Mouse (Mus musculus): ENCODE results near the gene Dedd2. TPM values are rescaled to one million over a fixed set of nuclear protein-coding genes. Genes with fewer than 3 reads are reported as not detected.
A peak's percentile ranks its signal among the peaks of the same experiment; 100 is the strongest.

The Dedd2 gene
- polyA plus RNA-seq, 2 experiments = 9.4 to 11.1 TPM

- peak overlapping the region; percentile 99 for H3K4me3 ChIP-seq (replicated peaks; ENCODE audit: low read length)
- WGBS = under 1% methylated on average over 22 of the region's 25 CpGs
- no peaks in the 10 kb centered on the region for H3K9me3 ChIP-seq (ENCODE audit: control insufficient read depth, low read length)
- H3K36me3 ChIP-seq (ENCODE audit: control insufficient read depth, insufficient read depth, low read length) = peaks cover 26% of the 10 kb centered on the region
- no peaks in the 10 kb centered on the region for H3K27me3 ChIP-seq (ENCODE audit: control insufficient read depth, insufficient read depth, low read length)
- H3K27ac ChIP-seq (replicated peaks; ENCODE audit: low read depth, low read length) = peak overlapping the region; percentile 97
- no peak for DNase-seq (ENCODE audit: low spot score)
- no peak for TF ChIP-seq POLR2A (IDR thresholded peaks at IDR 0.05; ENCODE audit: borderline replicate concordance, extremely low read depth, insufficient read depth, insufficient read length)
- no peak for ATAC-seq (ENCODE audit: low FRiP score, low read depth)
- H3K9ac ChIP-seq (ENCODE audit: low read depth, low read length, severe bottlenecking) = peak overlapping the region; percentile 91
- peaks cover 53% of the 10 kb centered on the region for H3K4me1 ChIP-seq (ENCODE audit: control insufficient read depth, insufficient read depth, low read length)
- H3K4me2 ChIP-seq (replicated peaks; ENCODE audit: low read depth, low read length, severe bottlenecking) = peak overlapping the region; percentile 95
Observed at GRCm38 (mm10) chr7:25248846-25249313, 28.5 kb upstream of the Dedd2 start.

DNA sequence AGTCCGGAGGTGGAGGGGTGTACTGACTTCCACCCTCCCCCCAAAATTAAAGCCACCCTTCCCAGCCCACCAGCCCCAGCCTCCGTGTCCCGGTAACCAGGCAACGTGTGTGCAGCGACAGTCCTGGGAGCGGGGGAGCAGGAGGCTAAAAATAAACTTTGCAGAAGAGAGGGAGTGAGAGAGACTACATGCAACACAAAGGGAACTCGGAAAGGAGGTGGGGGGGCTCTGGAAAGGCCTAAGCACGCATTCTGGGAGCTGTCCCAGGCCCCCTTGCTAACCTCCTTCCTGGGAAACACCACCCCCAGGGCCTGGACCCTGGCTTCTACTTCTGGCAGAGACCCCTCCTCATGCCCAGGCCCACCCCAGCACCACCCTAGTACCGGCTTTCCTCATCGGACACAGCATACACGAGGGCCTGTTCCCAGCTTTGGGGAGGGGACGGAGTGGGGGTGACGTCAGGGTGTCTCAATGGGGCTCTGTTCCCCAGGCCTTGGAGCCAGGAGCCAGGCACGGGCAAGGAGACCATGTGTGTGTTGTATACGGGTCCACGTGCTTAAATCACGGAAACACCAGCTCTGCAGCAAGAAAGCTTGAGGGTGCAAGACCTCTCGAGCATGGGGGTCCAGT is 27.7 kb upstream of the Dedd2 start:
- Histone ChIP-seq H3K27me3 (ENCODE audit: control insufficient read depth, insufficient read depth, low read length) (no peaks in the 10 kb centered on the region), H3K9me3 (ENCODE audit: control insufficient read depth, low read length) (no peaks in the 10 kb centered on the region), H3K9ac (ENCODE audit: low read depth, low read length, severe bottlenecking) (peak overlapping the region; percentile 91), H3K4me1 (ENCODE audit: control insufficient read depth, insufficient read depth, low read length) (peaks cover 53% of the 10 kb centered on the region), H3K4me3 (replicated peaks; ENCODE audit: low read length) (peak overlapping the region; percentile 99), H3K4me2 (replicated peaks; ENCODE audit: low read depth, low read length, severe bottlenecking) (peak overlapping the region; percentile 95), H3K27ac (replicated peaks; ENCODE audit: low read depth, low read length) (peak overlapping the region; percentile 97), H3K36me3 (ENCODE audit: control insufficient read depth, insufficient read depth, low read length) (peaks cover 34% of the 10 kb centered on the region)
- TF ChIP-seq POLR2A (IDR thresholded peaks at IDR 0.05; ENCODE audit: borderline replicate concordance, extremely low read depth, insufficient read depth, insufficient read length) = no peak
- DNase-seq (ENCODE audit: low spot score) (peak; percentile 32), ATAC-seq (ENCODE audit: low FRiP score, low read depth) (no peak)
- WGBS = under 1% methylated on average over 18 of the region's 18 CpGs

GRCm38 (mm10) chr7:25247498-25247897 is 27.1 kb upstream of the Dedd2 start:
- H3K27me3 ChIP-seq (ENCODE audit: control insufficient read depth, insufficient read depth, low read length) = no peaks in the 10 kb centered on the region
- peak overlapping the region; percentile 99 for H3K4me3 ChIP-seq (replicated peaks; ENCODE audit: low read length)
- no peak for TF ChIP-seq POLR2A (IDR thresholded peaks at IDR 0.05; ENCODE audit: borderline replicate concordance, extremely low read depth, insufficient read depth, insufficient read length)
- peaks cover 40% of the 10 kb centered on the region for H3K36me3 ChIP-seq (ENCODE audit: control insufficient read depth, insufficient read depth, low read length)
- DNase-seq (ENCODE audit: low spot score) (no peak), ATAC-seq (ENCODE audit: low FRiP score, low read depth) (no peak)
- H3K4me2 ChIP-seq (replicated peaks; ENCODE audit: low read depth, low read length, severe bottlenecking) = peak overlapping the region; percentile 95
- H3K4me1 ChIP-seq (ENCODE audit: control insufficient read depth, insufficient read depth, low read length) = peaks cover 53% of the 10 kb centered on the region
- H3K27ac ChIP-seq (replicated peaks; ENCODE audit: low read depth, low read length) = peak overlapping the region; percentile 97
- WGBS = 13% methylated on average over 3 of the region's 3 CpGs
- H3K9me3 ChIP-seq (ENCODE audit: control insufficient read depth, low read length) = no peaks in the 10 kb centered on the region
- H3K9ac ChIP-seq (ENCODE audit: low read depth, low read length, severe bottlenecking) = peak overlapping the region; percentile 91

DNA sequence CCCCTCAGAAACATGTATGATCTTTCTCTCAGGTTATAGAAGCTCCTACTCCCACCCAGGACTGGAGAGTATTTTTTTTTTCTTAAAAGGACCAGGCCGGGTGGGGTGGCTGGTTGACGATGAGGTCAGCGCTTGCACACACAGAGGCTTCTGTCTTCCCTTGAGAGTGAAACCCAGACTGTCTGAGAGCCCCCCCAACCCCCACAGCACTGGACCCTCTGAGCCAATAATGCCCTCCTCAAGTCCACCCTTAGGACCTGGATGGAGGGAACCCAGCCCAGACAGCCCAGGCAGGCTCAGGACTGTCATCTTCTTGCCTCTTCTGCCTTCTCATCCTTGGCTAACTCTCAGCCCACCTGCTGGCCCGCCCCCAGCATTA is 26.3 kb upstream of the Dedd2 start:
- peaks cover 48% of the 10 kb centered on the region for H3K4me1 ChIP-seq (ENCODE audit: control insufficient read depth, insufficient read depth, low read length)
- peaks cover 43% of the 10 kb centered on the region for H3K36me3 ChIP-seq (ENCODE audit: control insufficient read depth, insufficient read depth, low read length)
- H3K4me3 ChIP-seq (replicated peaks; ENCODE audit: low read length) = peak overlapping the region; percentile 99
- peak overlapping the region; percentile 95 for H3K4me2 ChIP-seq (replicated peaks; ENCODE audit: low read depth, low read length, severe bottlenecking)
- DNase-seq (ENCODE audit: low spot score) = no peak
- H3K9ac ChIP-seq (ENCODE audit: low read depth, low read length, severe bottlenecking) = peak overlapping the region; percentile 91
- ATAC-seq (ENCODE audit: low FRiP score, low read depth) = no peak
- 52% methylated on average over 4 of the region's 4 CpGs for WGBS
- no peaks in the 10 kb centered on the region for H3K9me3 ChIP-seq (ENCODE audit: control insufficient read depth, low read length)
- TF ChIP-seq POLR2A (IDR thresholded peaks at IDR 0.05; ENCODE audit: borderline replicate concordance, extremely low read depth, insufficient read depth, insufficient read length) = no peak
- no peaks in the 10 kb centered on the region for H3K27me3 ChIP-seq (ENCODE audit: control insufficient read depth, insufficient read depth, low read length)
- peak overlapping the region; percentile 97 for H3K27ac ChIP-seq (replicated peaks; ENCODE audit: low read depth, low read length)

GRCm38 (mm10) chr7:25246079-25246758 is 25.8 kb upstream of the Dedd2 start:
- Histone ChIP-seq H3K27ac (replicated peaks; ENCODE audit: low read depth, low read length) (peak overlapping the region; percentile 97), H3K27me3 (ENCODE audit: control insufficient read depth, insufficient read depth, low read length) (no peaks in the 10 kb centered on the region), H3K4me3 (replicated peaks; ENCODE audit: low read length) (peak overlapping the region; percentile 99), H3K4me2 (replicated peaks; ENCODE audit: low read depth, low read length, severe bottlenecking) (peak overlapping the region; percentile 95), H3K9me3 (ENCODE audit: control insufficient read depth, low read length) (no peaks in the 10 kb centered on the region), H3K4me1 (ENCODE audit: control insufficient read depth, insufficient read depth, low read length) (peaks cover 43% of the 10 kb centered on the region), H3K36me3 (ENCODE audit: control insufficient read depth, insufficient read depth, low read length) (peaks cover 43% of the 10 kb centered on the region), H3K9ac (ENCODE audit: low read depth, low read length, severe bottlenecking) (peak overlapping the region; percentile 91)
- 37% methylated on average over 19 of the region's 20 CpGs for WGBS
- ATAC-seq (ENCODE audit: low FRiP score, low read depth) (no peak), DNase-seq (ENCODE audit: low spot score) (no peak)
- no peak for TF ChIP-seq POLR2A (IDR thresholded peaks at IDR 0.05; ENCODE audit: borderline replicate concordance, extremely low read depth, insufficient read depth, insufficient read length)

Data from limb, embryonic 14.5 days (tissue).